Mouse (Mus musculus) stomach, embryonic 14.5 days (tissue): ENCODE results near the gene Spata1. TPM values are rescaled to one million over a fixed set of nuclear protein-coding genes. Genes with fewer than 3 reads are reported as not detected.
"Not testable (repeated sequence)": the region's sequence is repeated elsewhere in the genome, so short reads cannot be mapped to it uniquely, and the experiment has no call there.

Experiments used
- ATAC-seq: fragments of 200-750 bp; cut with Nextera tagmentation; 2 replicates; pipeline ENCODE4 v1.8.0; 2017; ENCODE audit warnings: low read depth, moderate TSS enrichment; ENCODE audit not compliant: insufficient number of reproducible peaks, insufficient read depth, low FRiP score
- H3K27ac ChIP-seq: fragments of 300-500 bp; sonication (generic); 2 replicates; pipeline ENCODE4 v1.5.1; 2014; ENCODE audit warnings: mild to moderate bottlenecking, low read length, moderate library complexity, mixed read lengths
- H3K27me3 ChIP-seq: fragments of 300-500 bp; sonication (generic); 2 replicates; pipeline ENCODE4 v1.6.1; 2014; ENCODE audit warnings: low read length, control low read depth, mixed read lengths; ENCODE audit not compliant: control insufficient read depth, insufficient read depth
- H3K36me3 ChIP-seq: fragments of 300-500 bp; sonication (generic); 2 replicates; pipeline ENCODE4 v1.6.1; 2014; ENCODE audit warnings: mild to moderate bottlenecking, control low read depth, low read length, moderate library complexity, mixed read lengths; ENCODE audit not compliant: control insufficient read depth, insufficient read depth
- H3K4me1 ChIP-seq: fragments of 300-500 bp; sonication (generic); 2 replicates; pipeline ENCODE4 v1.6.1; 2014; ENCODE audit warnings: low read length, control low read depth, mixed read lengths; ENCODE audit not compliant: control insufficient read depth, insufficient read depth
- H3K4me2 ChIP-seq: fragments of 300-500 bp; sonication (generic); replicated peaks from 2 replicates; pipeline ENCODE4 v1.6.1; 2014; ENCODE audit warnings: low read depth, low read length, control low read depth
- H3K4me3 ChIP-seq: fragments of 300-500 bp; sonication (generic); 2 replicates; pipeline ENCODE4 v1.5.1; 2014; ENCODE audit warnings: low read depth, low read length, control low read depth
- H3K9ac ChIP-seq: fragments of 300-500 bp; sonication (generic); replicated peaks from 2 replicates; pipeline ENCODE4 v1.6.1; 2014; ENCODE audit warnings: low read depth, mild to moderate bottlenecking, control low read depth, low read length, moderate library complexity, mixed read lengths
- H3K9me3 ChIP-seq: fragments of 300-500 bp; sonication (generic); 2 replicates; pipeline ENCODE4 v1.6.1; 2016; ENCODE audit warnings: low read depth, low read length, control low read depth; ENCODE audit not compliant: control insufficient read depth
- WGBS: fragments of 180-500 bp; shearing (Covaris S2); extraction: QIAGEN DNeasy Blood & Tissue Kit; methylation state at CpG from one replicate; pipeline ENCODE4 v1.1.7; 2014; 5-methylcytosine and 5-hydroxymethylcytosine counted together
- polyA plus RNA-seq: library from polyadenylated mRNA; unstranded; fragments of >200 nt; fragmentation: Nextera tagmentation; extraction: Ambion mirVana; gene quantifications from 2 replicates; pipeline ENCODE4 v1.2.1, GENCODE M21; 2014

Spata1 gene
- polyA plus RNA-seq, 1 experiment from 2014 or later = 6.3 TPM

GRCm38 (mm10) chr3:146436114-146436513 is 63.4 kb downstream of the Spata1 start:
- Histone ChIP-seq H3K4me2 (no peak overlapping the region), H3K27ac (no peak overlapping the region), H3K4me3 (no peak overlapping the region), H3K9ac (no peak overlapping the region), H3K27me3 (no peaks in the 10 kb centered on the region), H3K36me3 (peaks cover 16% of the 10 kb centered on the region), H3K4me1 (no peaks in the 10 kb centered on the region), H3K9me3 (no peaks in the 10 kb centered on the region)
- 88% methylated on average over 8 of the region's 8 CpGs for WGBS
- no peak for ATAC-seq

GRCm38 (mm10) chr3:146435533-146435932 is 64.0 kb downstream of the Spata1 start:
- Histone ChIP-seq H3K4me2 (no peak overlapping the region), H3K9ac (no peak overlapping the region), H3K27me3 (no peaks in the 10 kb centered on the region), H3K27ac (no peak overlapping the region), H3K9me3 (no peaks in the 10 kb centered on the region), H3K4me1 (no peaks in the 10 kb centered on the region), H3K4me3 (no peak overlapping the region), H3K36me3 (peaks cover 20% of the 10 kb centered on the region)
- ATAC-seq = no peak
- WGBS = 95% methylated on average over 11 of the region's 11 CpGs

GRCm38 (mm10) chr3:146434686-146435085 is 64.9 kb downstream of the Spata1 start:
- Histone ChIP-seq H3K4me1 (no peaks in the 10 kb centered on the region), H3K9me3 (no peaks in the 10 kb centered on the region), H3K4me2 (no peak overlapping the region), H3K9ac (no peak overlapping the region), H3K4me3 (no peak overlapping the region), H3K36me3 (peaks cover 20% of the 10 kb centered on the region), H3K27me3 (no peaks in the 10 kb centered on the region), H3K27ac (no peak overlapping the region)
- 93% methylated on average over 8 of the region's 8 CpGs for WGBS
- no peak for ATAC-seq

- peaks cover 27% of the 10 kb centered on the region for H3K36me3 ChIP-seq
- H3K4me3 ChIP-seq = no peak overlapping the region
- no peaks in the 10 kb centered on the region for H3K27me3 ChIP-seq
- no peaks in the 10 kb centered on the region for H3K4me1 ChIP-seq
- no peak overlapping the region for H3K9ac ChIP-seq
- H3K27ac ChIP-seq = no peak overlapping the region
- 93% methylated on average over 14 of the region's 14 CpGs for WGBS
- no peak for ATAC-seq
- H3K9me3 ChIP-seq = no peaks in the 10 kb centered on the region
- H3K4me2 ChIP-seq = no peak overlapping the region
These were observed 65.7 kb downstream of the Spata1 start for GRCm38 (mm10) chr3:146433681-146434350.

GRCm38 (mm10) chr3:146433063-146433462 is 66.5 kb downstream of the Spata1 start:
- 85% methylated on average over 11 of the region's 11 CpGs for WGBS

GRCm38 (mm10) chr3:146426489-146426888 is 73.1 kb downstream of the Spata1 start:
- Histone ChIP-seq H3K27me3 (no peaks in the 10 kb centered on the region), H3K36me3 (peaks cover 28% of the 10 kb centered on the region), H3K4me3 (no peak overlapping the region), H3K9ac (no peak overlapping the region), H3K9me3 (no peaks in the 10 kb centered on the region), H3K4me1 (0 out of 2 replicates have a peak, but pooled peaks cover 5% of the 10 kb centered on the region), H3K4me2 (no peak overlapping the region), H3K27ac (no peak overlapping the region)
- no peak for ATAC-seq
- 91% methylated on average over 8 of the region's 8 CpGs for WGBS

More at GRCm38 (mm10) chr3:146433063-146433462, 66.5 kb downstream of the Spata1 start:
- not testable (repeated sequence) for H3K9ac ChIP-seq, H3K27me3 ChIP-seq, H3K27ac ChIP-seq, H3K4me3 ChIP-seq, H3K4me2 ChIP-seq, H3K4me1 ChIP-seq, H3K9me3 ChIP-seq
- 0 out of 2 replicates have a peak, but pooled peaks have one; percentile 7 for ATAC-seq
- peaks cover 34% of the 10 kb centered on the region for H3K36me3 ChIP-seq

- no peak overlapping the region for H3K27ac ChIP-seq
These were observed 73.7 kb downstream of the Spata1 start for GRCm38 (mm10) chr3:146425902-146426301.

GRCm38 (mm10) chr3:146424306-146424900 is 75.2 kb downstream of the Spata1 start:
- no peak overlapping the region for H3K27ac ChIP-seq
- H3K4me1 ChIP-seq = 0 out of 2 replicates have a peak, but pooled peaks cover 5% of the 10 kb centered on the region
- H3K9ac ChIP-seq = no peak overlapping the region
- WGBS = 68% methylated on average over 7 of the region's 7 CpGs
- H3K4me2 ChIP-seq = no peak overlapping the region
- H3K4me3 ChIP-seq = no peak overlapping the region
- no peak for ATAC-seq
- peaks cover 20% of the 10 kb centered on the region for H3K36me3 ChIP-seq
- no peaks in the 10 kb centered on the region for H3K27me3 ChIP-seq
- H3K9me3 ChIP-seq = no peaks in the 10 kb centered on the region

More at GRCm38 (mm10) chr3:146425902-146426301, 73.7 kb downstream of the Spata1 start:
- Histone ChIP-seq H3K9me3 (no peaks in the 10 kb centered on the region), H3K36me3 (peaks cover 25% of the 10 kb centered on the region), H3K9ac (no peak overlapping the region), H3K27me3 (no peaks in the 10 kb centered on the region), H3K4me2 (no peak overlapping the region), H3K4me3 (no peak overlapping the region), H3K4me1 (0 out of 2 replicates have a peak, but pooled peaks cover 5% of the 10 kb centered on the region)
- WGBS = 62% methylated on average over 7 of the region's 7 CpGs
- ATAC-seq = no peak
